Mouse (Mus musculus): ENCODE results near the gene Tbx6. TPM values are rescaled to one million over a fixed set of nuclear protein-coding genes. Genes with fewer than 3 reads are reported as not detected.

Gene Tbx6
- total and polyA plus RNA-seq, 3 experiments = 0.12 to 0.15 TPM; not detected in 1

- peaks cover 5 to 10% of the 10 kb centered on the region in 2 experiments; a peak in 3 of 4 replicates for H3K4me1 ChIP-seq (ENCODE audit: control insufficient read depth in 1 of 2, insufficient read depth in 2 of 2, low read length in 2 of 2)
- H3K9ac ChIP-seq (ENCODE audit: control insufficient read depth, low read depth, low read length, poor library complexity, severe bottlenecking) = no peak overlapping the region
- no peak for TF ChIP-seq KAT2A (conservative IDR thresholded peaks at IDR 0.05; ENCODE audit: low read depth, low read length)
- no peak for TF ChIP-seq CHD1 (IDR thresholded peaks at IDR 0.05; ENCODE audit: low read depth, low read length)
- no peak for TF ChIP-seq GABPA (IDR thresholded peaks at IDR 0.05; ENCODE audit: low read depth, low read length)
- H3K79me2 ChIP-seq (ENCODE audit: control insufficient read depth, insufficient read depth, low read length, poor library complexity) = no peaks in the 10 kb centered on the region
- H3K9me3 ChIP-seq (replicated peaks; ENCODE audit: insufficient read depth, low read length) = no peaks in the 10 kb centered on the region
- H3K36me3 ChIP-seq (ENCODE audit: control insufficient read depth in 1 of 2, insufficient read depth in 2 of 2, low read length in 2 of 2) = peaks cover 0 to 2% of the 10 kb centered on the region in 2 experiments; a peak in 1 of 4 replicates
- H3K27me3 ChIP-seq (ENCODE audit: control insufficient read depth in 1 of 2, insufficient read depth in 2 of 2, low read length in 2 of 2) = no peaks in the 10 kb centered on the region
- no peak overlapping the region for H3K27ac ChIP-seq (ENCODE audit: control insufficient read depth, low read depth, low read length)
- no peak for DNase-seq (ENCODE audit: low read depth, low spot score)
- H3K4me3 ChIP-seq (ENCODE audit: control insufficient read depth in 1 of 2, insufficient read depth in 1 of 2, low read depth in 2 of 2, low read length in 2 of 2) = no peak overlapping the region
These were observed 15.7 kb upstream of the Tbx6 start for GRCm38 (mm10) chr7:126765540-126765939.

DNA sequence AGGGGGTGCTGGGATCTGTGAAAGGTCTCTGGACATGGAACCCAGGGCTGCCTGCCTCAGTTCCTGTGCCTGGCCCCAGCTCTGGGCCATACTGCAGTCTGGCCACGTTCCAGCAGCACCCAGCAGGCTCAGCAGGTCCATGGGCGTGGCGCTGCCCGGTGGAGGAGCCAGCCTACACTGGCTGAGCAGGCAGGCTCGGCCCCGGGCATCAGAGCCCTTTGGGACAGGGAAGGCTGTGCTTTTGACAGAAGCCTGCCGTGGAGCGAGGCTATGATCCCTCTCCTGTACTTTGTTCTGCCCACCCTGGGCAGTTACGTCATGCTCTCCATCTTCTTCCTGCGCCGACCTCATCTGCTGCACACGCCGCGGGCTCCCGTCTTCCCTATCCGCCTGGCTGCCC is 15.1 kb upstream of the Tbx6 start, which contains the start of gene Gdpd3:
TSS of gene Gdpd3 (plus strand) at position 134 of the 400 bp plus-strand sequence.
- TF ChIP-seq USF1 (IDR thresholded peaks at IDR 0.05; ENCODE audit: low read depth, low read length) (no peak), MXI1 (IDR thresholded peaks at IDR 0.05; ENCODE audit: low read depth, low read length) (no peak), EP300 (IDR thresholded peaks at IDR 0.05; ENCODE audit: low read depth in 1 of 2, low read length in 2 of 2) (no peak), TCF12 (IDR thresholded peaks at IDR 0.05; ENCODE audit: low read depth, low read length) (no peak), RCOR1 (IDR thresholded peaks at IDR 0.05; ENCODE audit: low read depth, low read length) (no peak), MYB (IDR thresholded peaks at IDR 0.05; ENCODE audit: low read depth, low read length) (no peak), MEF2A (IDR thresholded peaks at IDR 0.05; ENCODE audit: extremely low read depth, insufficient replicate concordance, low read depth, low read length, poor library complexity, severe bottlenecking) (no peak), RAD21 (IDR thresholded peaks at IDR 0.05; ENCODE audit: low read depth, low read length) (no peak), TAL1 (IDR thresholded peaks at IDR 0.05; ENCODE audit: low read length) (no peak), ZKSCAN1 (IDR thresholded peaks at IDR 0.05; ENCODE audit: low read depth, low read length) (no peak), TBP (IDR thresholded peaks at IDR 0.05; ENCODE audit: low read depth, low read length) (no peak), SIN3A (IDR thresholded peaks at IDR 0.05; ENCODE audit: low read length) (no peak)
- Histone ChIP-seq H3K4me1 (ENCODE audit: control insufficient read depth in 1 of 2, insufficient read depth in 2 of 2, low read length in 2 of 2) (peaks cover 5 to 10% of the 10 kb centered on the region in 2 experiments; a peak in 1 of 4 replicates), H3K9ac (ENCODE audit: control insufficient read depth, low read depth, low read length, poor library complexity, severe bottlenecking) (no peak within 1 kb of the TSS), H3K36me3 (ENCODE audit: control insufficient read depth in 1 of 2, insufficient read depth in 2 of 2, low read length in 2 of 2) (peaks cover 0 to 3% of the 10 kb centered on the region in 2 experiments; a peak in 1 of 4 replicates), H3K79me2 (ENCODE audit: control insufficient read depth, insufficient read depth, low read length, poor library complexity) (no peaks in the 10 kb centered on the region), H3K27me3 (ENCODE audit: control insufficient read depth in 1 of 2, insufficient read depth in 2 of 2, low read length in 2 of 2) (no peaks in the 10 kb centered on the region), H3K4me3 (ENCODE audit: control insufficient read depth in 1 of 2, insufficient read depth in 1 of 2, low read depth in 2 of 2, low read length in 2 of 2) (no peak within 1 kb of the TSS), H3K9me3 (replicated peaks; ENCODE audit: insufficient read depth, low read length) (no peaks in the 10 kb centered on the region), H3K27ac (ENCODE audit: control insufficient read depth, low read depth, low read length) (no peak within 1 kb of the TSS)
- no peak for DNase-seq (ENCODE audit: low read depth, low spot score)
